Mouse (Mus musculus) heart, embryonic 10.5 days (tissue): ENCODE measurements around the gene Anks1b. TPM values are rescaled to one million over a fixed set of nuclear protein-coding genes. Genes with fewer than 3 reads are reported as not detected.

Experiments
- DNase-seq: peaks from one replicate; pipeline ENCODE4 v3.0.0-alpha.2; 2017; ENCODE audit warnings: low spot score
- H3K27ac ChIP-seq: fragments of 300-500 bp; sonication (generic); 2 replicates; pipeline ENCODE4 v1.5.1; 2016; ENCODE audit warnings: mild to moderate bottlenecking
- H3K27me3 ChIP-seq: fragments of 300-500 bp; sonication (generic); 2 replicates; pipeline ENCODE4 v1.6.1; 2016; ENCODE audit warnings: mild to moderate bottlenecking; ENCODE audit not compliant: poor library complexity, insufficient read depth, severe bottlenecking
- H3K36me3 ChIP-seq: fragments of 300-500 bp; sonication (generic); 2 replicates; pipeline ENCODE4 v1.6.1; 2016; ENCODE audit warnings: mild to moderate bottlenecking, moderate library complexity
- H3K4me1 ChIP-seq: fragments of 300-500 bp; sonication (generic); 2 replicates; pipeline ENCODE4 v1.6.1; 2016; ENCODE audit warnings: mild to moderate bottlenecking
- H3K4me3 ChIP-seq: fragments of 300-500 bp; sonication (generic); 2 replicates; pipeline ENCODE4 v1.5.1; 2016; ENCODE audit warnings: mild to moderate bottlenecking, moderate library complexity
- H3K9me3 ChIP-seq: fragments of 300-500 bp; sonication (generic); 2 replicates; pipeline ENCODE4 v1.6.1; 2016; ENCODE audit warnings: mild to moderate bottlenecking, moderate library complexity
- whole genome bisulfite sequencing: fragments of 180-500 bp; shearing (Covaris S2); methylation state at CpG from one replicate; pipeline ENCODE4 v1.1.7; 2016; 5-methylcytosine and 5-hydroxymethylcytosine counted together
- polyA plus RNA-seq: library from polyadenylated mRNA; unstranded; fragments of >200 nt; fragmentation: Nextera tagmentation; extraction: Ambion mirVana; gene quantifications from 2 replicates; pipeline ENCODE4 v1.2.1, GENCODE M21; 2016

Gene Anks1b
- polyA plus RNA-seq, 1 experiment from 2014 or later, result 0.05 TPM

GRCm38 (mm10) chr10:90990340-90990739 is 1117.0 kb downstream of the Anks1b start:
- peaks cover 26% of the 10 kb centered on the region for H3K36me3 ChIP-seq
- H3K9me3 ChIP-seq, result no peaks in the 10 kb centered on the region
- H3K4me3 ChIP-seq, result no peak overlapping the region
- DNase-seq, result no peak
- no peaks in the 10 kb centered on the region for H3K4me1 ChIP-seq
- no peak overlapping the region for H3K27ac ChIP-seq
- 90% methylated on average over 6 of the region's 6 CpGs for WGBS
- H3K27me3 ChIP-seq, result no peaks in the 10 kb centered on the region

- Histone ChIP-seq H3K27me3 (no peaks in the 10 kb centered on the region), H3K4me3 (no peak overlapping the region), H3K36me3 (peaks cover 36% of the 10 kb centered on the region), H3K4me1 (no peaks in the 10 kb centered on the region), H3K9me3 (no peaks in the 10 kb centered on the region), H3K27ac (no peak overlapping the region)
- no peak for DNase-seq
- WGBS, result 81% methylated on average over 6 of the region's 6 CpGs
These were observed 1118.9 kb downstream of the Anks1b start for GRCm38 (mm10) chr10:90992237-90992636.

GRCm38 (mm10) chr10:90993869-90994268 is 1120.6 kb downstream of the Anks1b start:
- no peaks in the 10 kb centered on the region for H3K27me3 ChIP-seq
- H3K4me1 ChIP-seq, result no peaks in the 10 kb centered on the region
- no peak for DNase-seq
- no peak overlapping the region for H3K4me3 ChIP-seq
- H3K9me3 ChIP-seq, result no peaks in the 10 kb centered on the region
- 88% methylated on average over 5 of the region's 5 CpGs for WGBS
- peaks cover 40% of the 10 kb centered on the region for H3K36me3 ChIP-seq
- H3K27ac ChIP-seq, result no peak overlapping the region

GRCm38 (mm10) chr10:90999899-91000298 is 1126.6 kb downstream of the Anks1b start:
- Histone ChIP-seq H3K4me3 (no peak overlapping the region), H3K4me1 (no peaks in the 10 kb centered on the region), H3K27me3 (no peaks in the 10 kb centered on the region), H3K36me3 (peaks cover 26% of the 10 kb centered on the region), H3K9me3 (no peaks in the 10 kb centered on the region), H3K27ac (no peak overlapping the region)
- WGBS, result 86% methylated on average over 5 of the region's 5 CpGs
- no peak for DNase-seq

- H3K27me3 ChIP-seq, result no peaks in the 10 kb centered on the region
- peaks cover 19% of the 10 kb centered on the region for H3K36me3 ChIP-seq
- no peak for DNase-seq
- H3K27ac ChIP-seq, result no peak overlapping the region
- H3K9me3 ChIP-seq, result no peaks in the 10 kb centered on the region
- WGBS, result 86% methylated on average over 13 of the region's 13 CpGs
- no peak overlapping the region for H3K4me3 ChIP-seq
- H3K4me1 ChIP-seq, result no peaks in the 10 kb centered on the region
These were observed 1128.1 kb downstream of the Anks1b start for GRCm38 (mm10) chr10:91001421-91001820.

GRCm38 (mm10) chr10:91005858-91006538 is 1132.7 kb downstream of the Anks1b start:
- WGBS, result 90% methylated on average over 12 of the region's 12 CpGs
- no peaks in the 10 kb centered on the region for H3K4me1 ChIP-seq
- no peak for DNase-seq
- H3K36me3 ChIP-seq, result peaks cover 33% of the 10 kb centered on the region
- no peaks in the 10 kb centered on the region for H3K27me3 ChIP-seq
- no peak overlapping the region for H3K4me3 ChIP-seq
- H3K9me3 ChIP-seq, result no peaks in the 10 kb centered on the region
- no peak overlapping the region for H3K27ac ChIP-seq

Other genes with a start within 250 kb of the Anks1b start
- 5.9 and 6.2 TPM in 2 replicates for gene Scyl2, start 187.2 kb upstream of the Anks1b start, polyA plus RNA-seq
- gene Actr6, start 141.2 kb upstream of the Anks1b start, polyA plus RNA-seq, result 25.6 and 28.0 TPM in 2 replicates
- 23.8 and 26.4 TPM in 2 replicates for gene Uhrf1bp1l, start 128.5 kb upstream of the Anks1b start, polyA plus RNA-seq